Mouse (Mus musculus) T-helper 2 cell (primary cell): ENCODE measurements around the gene Acbd6.

Experiments used
- in situ Hi-C: fragments of 300-600 bp; cut with MboI, MseI; formaldehyde crosslinking; loops from one replicate; pipeline ENCODE4 v1.15.1; 2025; ENCODE audit warnings: high pct_unique_total_duplicates

Acbd6 gene

GRCm38 (mm10) chr1:155560021-155560420, 2.1 kb downstream of the Acbd6 start:
- in situ Hi-C loops = loop anchor here (10.0 to 25.0 kb wide), 2 partner anchors 225 to 477 kb away; partner anchors contain the start of genes Tor1aip1 and Tor1aip2

- in situ Hi-C loops = loop anchor here (10.0 to 25.0 kb wide), 2 partner anchors 224 to 477 kb away; partner anchors contain the start of genes Tor1aip1 and Tor1aip2
Observed at GRCm38 (mm10) chr1:155560678-155561077, 2.8 kb downstream of the Acbd6 start.

GRCm38 (mm10) chr1:155562206-155562605, 4.3 kb downstream of the Acbd6 start:
- in situ Hi-C loops = loop anchor here (10.0 to 25.0 kb wide), 2 partner anchors 223 to 475 kb away; partner anchors contain the start of genes Tor1aip1 and Tor1aip2

- in situ Hi-C loops = loop anchor here (10.0 to 25.0 kb wide), 2 partner anchors 220 to 473 kb away; partner anchors contain the start of genes Tor1aip1 and Tor1aip2
Observed at GRCm38 (mm10) chr1:155564741-155565140, 6.8 kb downstream of the Acbd6 start.

- in situ Hi-C loops = loop anchor here (10.0 to 25.0 kb wide), 2 partner anchors 217 to 469 kb away; partner anchors contain the start of genes Tor1aip1 and Tor1aip2
Observed at GRCm38 (mm10) chr1:155568133-155568532, 10.2 kb downstream of the Acbd6 start.

- in situ Hi-C loops = loop anchor here (10.0 to 25.0 kb wide), 2 partner anchors 215 to 468 kb away; partner anchors contain the start of genes Tor1aip1 and Tor1aip2
Observed at GRCm38 (mm10) chr1:155569340-155569739, 11.4 kb downstream of the Acbd6 start.

GRCm38 (mm10) chr1:155574966-155575673, 17.2 kb downstream of the Acbd6 start:
- in situ Hi-C loops = loop anchor here (5.0 to 25.0 kb wide), 2 partner anchors 152 to 462 kb away; partner anchors contain the start of genes Tor1aip1 and Tor1aip2

GRCm38 (mm10) chr1:155576432-155576831, 18.5 kb downstream of the Acbd6 start:
- in situ Hi-C loops = loop anchor here (5.0 kb wide), 1 partner anchor 151 kb away; no protein-coding TSS in a partner anchor

- in situ Hi-C loops = loop anchor here (5.0 kb wide), 1 partner anchor 150 kb away; no protein-coding TSS in a partner anchor
Observed at GRCm38 (mm10) chr1:155577316-155577715, 19.4 kb downstream of the Acbd6 start.

- in situ Hi-C loops = no loop called here
Observed at GRCm38 (mm10) chr1:155587961-155588360, 30.0 kb downstream of the Acbd6 start.

- in situ Hi-C loops = no loop called here
Observed at GRCm38 (mm10) chr1:155594141-155594540, 36.2 kb downstream of the Acbd6 start.

GRCm38 (mm10) chr1:155596576-155596975, 38.7 kb downstream of the Acbd6 start:
- in situ Hi-C loops = no loop called here

GRCm38 (mm10) chr1:155604706-155605105, 46.8 kb downstream of the Acbd6 start:
- in situ Hi-C loops = loop anchor here (10.0 kb wide), 1 partner anchor 1190 kb away; no protein-coding TSS in a partner anchor

- in situ Hi-C loops = loop anchor here (10.0 kb wide), 1 partner anchor 1191 kb away; no protein-coding TSS in a partner anchor
Observed at GRCm38 (mm10) chr1:155605391-155606155, 47.7 kb downstream of the Acbd6 start.

GRCm38 (mm10) chr1:155606156-155606531, 48.2 kb downstream of the Acbd6 start:
- in situ Hi-C loops = loop anchor here (10.0 kb wide), 1 partner anchor 1191 kb away; no protein-coding TSS in a partner anchor

- in situ Hi-C loops = loop anchor here (10.0 kb wide), 1 partner anchor 1194 kb away; no protein-coding TSS in a partner anchor
Observed at GRCm38 (mm10) chr1:155608524-155608923, 50.6 kb downstream of the Acbd6 start.

- in situ Hi-C loops = no loop called here
Observed at GRCm38 (mm10) chr1:155614426-155614825, 56.5 kb downstream of the Acbd6 start.

- in situ Hi-C loops = no loop called here
Observed at GRCm38 (mm10) chr1:155621075-155621474, 63.2 kb downstream of the Acbd6 start.

GRCm38 (mm10) chr1:155623192-155623591, 65.3 kb downstream of the Acbd6 start:
- in situ Hi-C loops = no loop called here

- in situ Hi-C loops = no loop called here
Observed at GRCm38 (mm10) chr1:155627746-155628145, 69.8 kb downstream of the Acbd6 start.

GRCm38 (mm10) chr1:155636648-155637047, 78.7 kb downstream of the Acbd6 start:
- in situ Hi-C loops = no loop called here

GRCm38 (mm10) chr1:155645816-155646215, 87.9 kb downstream of the Acbd6 start:
- in situ Hi-C loops = loop anchor here (10.0 kb wide), 1 partner anchor 1279 kb away; no protein-coding TSS in a partner anchor
